Mouse (Mus musculus) embryo, embryonic 11.5 days (tissue): ENCODE data around the gene Plppr5.

Experiments
- DNase-seq: peaks from one replicate; pipeline ENCODE4 v3.0.0-alpha.2; 2012; ENCODE audit warnings: low read depth, low spot score

The Plppr5 gene

DNA sequence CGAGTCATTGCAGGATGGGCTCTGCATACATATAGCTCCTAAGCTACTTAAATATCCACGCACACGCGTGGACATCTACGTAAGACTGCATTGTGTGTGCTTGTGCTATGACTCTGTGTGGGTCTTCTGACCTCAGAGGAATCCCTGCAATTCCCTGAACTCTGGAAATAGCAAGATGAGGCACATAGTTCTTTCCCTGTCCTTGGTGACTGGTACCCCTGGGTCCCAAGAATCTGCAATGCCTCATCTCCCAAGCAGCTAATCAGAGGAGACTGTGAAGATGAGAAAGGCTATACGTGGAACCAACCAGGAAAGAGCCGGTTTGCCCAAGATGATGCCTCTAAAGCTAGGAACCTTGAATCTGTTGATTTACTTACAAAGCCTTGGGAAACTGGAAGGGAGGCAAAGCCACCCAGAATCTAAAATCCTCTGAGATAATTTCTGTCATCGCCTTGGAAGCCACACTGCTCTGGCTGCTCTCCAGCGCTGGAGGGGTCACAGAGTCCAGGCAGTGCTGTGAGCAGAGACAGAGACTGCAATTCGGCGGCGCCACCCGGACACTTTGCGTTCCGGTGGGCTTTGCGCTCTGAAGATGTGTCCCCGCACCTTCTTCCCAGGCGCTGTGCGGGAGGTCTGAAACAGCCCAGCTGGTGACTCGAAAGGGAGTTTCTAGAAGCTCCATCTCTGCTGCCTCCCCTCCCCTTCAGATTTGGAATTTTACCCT is at the start of gene Plppr5:
Plppr5 (plus strand) TSS at position 308 of the 724 bp plus-strand sequence.
- DNase-seq, result no peak

DNA sequence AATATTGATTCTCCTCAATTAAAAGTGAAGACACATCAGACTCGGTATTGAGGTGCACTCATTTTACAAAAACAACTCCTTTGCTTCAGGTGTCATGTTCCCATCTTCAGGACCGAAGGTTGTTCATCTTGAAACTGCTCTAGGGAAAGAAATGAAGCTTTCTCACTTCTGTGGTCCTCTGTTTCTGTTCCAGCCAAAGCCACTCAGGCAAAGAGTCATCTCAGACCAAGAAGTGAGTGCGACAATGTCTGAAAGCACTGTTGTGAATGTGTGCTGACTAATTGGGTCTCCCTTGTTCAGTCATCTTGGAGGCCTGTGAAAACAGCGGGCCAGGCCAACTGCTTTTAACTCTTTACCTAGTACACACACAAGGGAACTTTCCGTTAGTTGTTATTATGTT is 24.7 kb upstream of the Plppr5 start:
- DNase-seq, result no peak

DNA sequence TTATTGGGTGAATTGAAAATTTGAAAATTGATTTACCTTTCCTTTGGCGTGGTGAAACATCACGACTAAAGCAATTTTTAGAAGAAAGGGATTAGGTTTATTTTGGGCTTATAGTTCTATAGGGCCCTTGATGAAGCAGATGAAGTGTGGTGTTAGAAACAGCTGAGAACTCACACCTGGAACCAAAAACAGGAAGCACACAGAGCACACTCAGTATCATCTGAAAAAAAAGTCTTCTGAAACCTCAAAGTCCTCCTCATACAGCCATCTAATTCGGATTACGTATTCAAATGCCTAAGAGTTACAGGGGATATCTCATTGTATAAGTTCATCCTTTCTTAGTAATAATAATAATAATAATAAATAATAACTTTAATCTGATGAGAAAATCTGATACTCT is 24.1 kb upstream of the Plppr5 start:
- DNase-seq, result no peak

DNA sequence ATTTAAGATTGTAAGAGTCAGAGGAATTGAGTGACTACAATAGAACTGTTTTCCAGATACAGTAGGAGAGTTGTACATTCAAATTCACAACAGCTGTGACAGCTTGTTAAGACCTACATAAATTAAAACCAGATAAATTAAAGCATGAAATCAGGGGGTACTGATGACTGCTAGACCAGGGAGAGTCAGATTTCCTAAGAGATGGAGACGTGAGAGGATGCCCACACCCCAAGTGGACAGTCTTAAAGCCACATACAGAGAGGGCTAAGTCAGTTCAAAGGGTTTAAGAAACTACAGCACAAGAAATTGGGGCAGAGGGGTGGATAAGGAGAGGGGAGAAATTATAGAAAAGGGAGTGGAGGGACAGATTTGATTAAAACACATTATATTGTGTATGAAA is 17.7 kb upstream of the Plppr5 start:
- no peak for DNase-seq

DNA sequence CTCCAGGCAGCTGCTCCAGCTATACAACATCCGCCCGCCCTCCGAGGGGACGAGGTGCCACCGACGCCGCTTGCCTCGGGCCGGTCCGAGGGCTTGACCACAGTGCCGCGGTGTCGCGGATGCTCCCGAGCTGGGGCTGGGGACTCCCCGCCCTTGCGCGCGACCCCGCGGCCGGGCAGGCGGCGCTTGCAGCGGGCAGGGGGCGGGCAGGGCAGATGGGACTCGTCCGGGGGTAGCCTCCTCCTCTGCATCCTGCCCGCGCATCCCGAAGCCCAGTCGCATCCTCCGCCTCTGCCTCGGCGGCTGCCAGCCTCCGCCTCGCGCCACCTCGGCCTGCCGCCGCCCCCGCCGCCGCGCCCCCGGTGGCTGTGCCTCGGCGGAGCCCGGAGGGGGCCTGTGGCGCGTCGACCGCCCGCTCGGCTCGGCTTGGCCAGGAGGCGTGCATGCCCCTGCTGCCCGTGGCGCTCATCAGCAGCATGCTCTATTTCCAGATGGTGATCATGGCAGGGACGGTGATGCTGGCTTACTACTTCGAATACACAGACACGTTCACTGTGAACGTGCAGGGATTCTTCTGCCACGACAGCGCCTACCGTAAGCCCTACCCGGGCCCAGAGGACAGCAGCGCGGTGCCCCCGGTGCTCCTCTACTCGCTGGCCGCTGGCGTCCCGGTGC is 754 bp downstream of the Plppr5 start:
- DNase-seq, result no peak

DNA sequence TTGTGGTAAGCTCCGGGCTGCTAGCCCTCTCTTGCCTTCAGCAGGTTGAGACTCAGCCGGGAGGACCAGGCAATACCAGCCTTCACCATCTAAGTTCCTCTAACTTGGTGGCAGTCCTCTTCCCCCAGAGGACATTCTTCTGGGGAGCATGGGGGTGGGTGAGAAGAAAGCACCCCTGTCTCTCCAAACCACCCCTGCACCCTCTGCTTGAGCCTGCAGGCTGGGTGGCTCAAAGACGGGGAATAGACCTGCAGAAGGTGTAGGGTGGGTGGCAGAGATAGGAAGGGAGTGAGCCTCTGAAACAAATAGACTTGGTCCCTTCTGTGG is 1.3 kb downstream of the Plppr5 start:
- DNase-seq, result no peak

DNA sequence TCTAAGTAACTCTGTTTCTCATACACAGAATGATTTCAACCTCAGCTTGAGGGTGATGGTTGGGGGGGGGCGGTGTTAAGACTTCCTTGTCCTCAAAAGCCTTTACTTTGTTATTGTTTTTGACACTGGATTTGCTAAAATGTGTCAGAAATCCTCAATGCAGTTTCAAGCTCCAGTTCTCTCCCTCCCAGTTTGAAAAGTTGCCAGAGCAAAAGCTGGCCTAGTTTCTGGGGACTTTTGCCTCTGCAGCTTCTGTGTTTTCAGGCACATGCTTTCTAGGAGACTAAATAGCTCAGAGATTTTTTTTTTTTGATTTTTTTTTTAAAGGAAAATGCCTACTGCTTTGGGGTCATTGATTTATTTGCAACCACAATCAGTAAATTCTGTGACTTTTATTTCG is 2.7 kb downstream of the Plppr5 start:
- DNase-seq, result no peak

DNA sequence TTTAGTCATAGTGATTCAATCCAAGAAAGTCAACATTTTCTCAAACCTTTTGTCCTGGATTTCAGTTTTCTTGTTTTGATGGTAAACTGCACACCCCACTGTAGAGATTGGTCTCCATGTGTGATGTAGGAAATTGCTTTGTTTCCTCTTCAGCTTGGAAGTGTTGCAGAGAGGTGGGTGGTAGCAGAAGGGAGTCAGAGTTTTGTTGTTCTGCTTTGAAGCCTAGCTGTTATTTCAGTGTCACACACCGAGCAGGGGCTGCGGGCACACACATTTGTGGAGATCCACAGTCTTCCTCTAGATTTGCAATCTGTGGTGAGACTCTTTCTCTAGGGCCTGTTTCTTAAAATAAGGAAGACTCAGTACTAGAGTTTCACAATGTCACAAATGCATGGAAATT is 8.0 kb downstream of the Plppr5 start:
- no peak for DNase-seq

DNA sequence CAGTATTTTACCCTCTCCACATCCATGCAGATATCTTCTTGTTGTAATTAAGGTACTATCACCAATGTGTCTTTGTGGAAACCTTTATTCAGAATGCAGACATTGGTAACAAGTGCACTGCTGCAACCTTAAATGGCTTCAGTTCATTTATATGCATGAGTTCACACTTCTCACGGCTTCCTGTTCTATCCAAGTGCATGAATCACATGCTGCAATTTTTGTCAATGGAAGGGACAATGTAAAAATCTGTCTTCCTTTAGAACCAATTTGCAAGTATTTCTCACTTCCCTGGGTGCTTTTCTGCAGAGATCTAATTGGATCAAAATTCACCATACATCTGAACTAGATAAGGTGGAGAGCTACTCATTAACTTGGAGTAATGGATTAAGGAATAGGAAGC is 27.8 kb downstream of the Plppr5 start:
- no peak for DNase-seq

DNA sequence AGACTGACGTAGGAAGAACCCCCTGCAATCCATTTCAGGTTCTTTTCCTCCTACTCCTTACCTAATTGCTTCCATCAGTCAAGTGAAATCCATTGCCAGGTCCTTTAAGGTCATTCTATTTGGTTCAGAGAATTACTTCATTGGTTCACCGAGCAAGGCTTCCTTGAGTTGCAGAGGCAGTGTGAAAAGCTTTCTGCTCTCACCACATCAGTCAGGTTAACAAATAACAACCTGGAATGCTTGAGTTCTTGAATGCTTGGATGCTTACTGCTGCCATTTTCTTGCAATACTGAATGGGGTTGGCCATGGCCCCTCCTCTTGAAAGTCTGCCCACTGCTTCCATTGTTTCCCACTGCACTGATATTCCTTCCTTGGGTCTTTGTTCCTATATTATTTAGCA is 28.8 kb downstream of the Plppr5 start:
- no peak for DNase-seq

DNA sequence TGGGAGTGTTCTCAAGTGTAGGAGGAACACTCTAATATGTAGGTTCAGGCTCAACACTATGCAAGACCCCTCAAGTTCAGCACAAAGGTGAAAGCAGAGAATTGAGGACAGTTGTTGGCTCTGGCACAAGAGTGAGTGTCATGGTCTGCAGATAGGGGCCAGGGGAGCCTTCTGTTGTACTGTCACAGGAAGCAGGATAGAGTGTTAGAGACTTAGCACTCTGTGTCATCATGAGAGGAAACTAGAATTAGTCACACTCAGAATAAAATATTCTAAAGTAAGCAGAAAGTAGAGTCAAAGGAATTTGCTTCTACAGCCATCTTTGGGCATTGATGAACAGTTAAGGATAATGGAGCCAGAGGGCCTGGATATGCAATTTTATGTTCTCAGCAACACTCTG is 31.7 kb downstream of the Plppr5 start:
- no peak for DNase-seq

DNA sequence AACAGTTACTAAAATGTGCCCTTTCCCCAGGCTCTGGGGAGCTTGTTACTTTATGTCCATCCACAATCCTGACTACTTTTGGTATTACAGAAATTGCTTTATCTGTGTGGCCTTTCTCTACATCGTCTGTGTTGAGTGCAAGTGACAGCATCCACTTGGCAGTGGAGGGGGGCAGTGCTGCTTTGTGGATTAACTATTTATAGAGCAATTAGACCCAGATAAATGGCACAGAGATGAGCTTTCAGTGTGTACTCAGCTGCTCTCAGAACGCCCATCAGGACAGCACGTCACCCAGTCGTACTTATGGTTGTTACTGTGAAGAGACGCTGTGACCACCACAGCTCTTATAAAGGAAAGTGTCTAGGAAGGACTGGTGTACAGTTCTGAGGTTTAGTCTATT is 36.8 kb downstream of the Plppr5 start:
- no peak for DNase-seq

DNA sequence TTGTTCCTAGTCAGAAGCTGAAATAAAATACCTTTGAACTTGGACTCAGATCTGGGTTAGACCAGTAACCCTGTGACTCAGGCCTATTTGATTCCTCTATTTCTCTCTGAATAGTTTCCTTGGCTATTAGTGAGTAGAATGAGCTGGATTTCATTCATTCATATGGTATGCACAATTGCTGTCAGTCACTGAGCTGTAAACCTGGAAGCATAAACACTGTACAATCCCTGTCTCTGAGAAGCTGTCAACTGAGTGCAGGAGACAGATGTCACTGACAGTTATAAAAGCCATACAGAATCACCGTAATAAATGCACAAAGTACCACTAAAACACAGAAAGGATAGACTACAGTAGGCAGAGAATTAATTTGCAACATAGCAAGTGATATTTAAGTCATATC is 40.2 kb downstream of the Plppr5 start:
- DNase-seq, result no peak

DNA sequence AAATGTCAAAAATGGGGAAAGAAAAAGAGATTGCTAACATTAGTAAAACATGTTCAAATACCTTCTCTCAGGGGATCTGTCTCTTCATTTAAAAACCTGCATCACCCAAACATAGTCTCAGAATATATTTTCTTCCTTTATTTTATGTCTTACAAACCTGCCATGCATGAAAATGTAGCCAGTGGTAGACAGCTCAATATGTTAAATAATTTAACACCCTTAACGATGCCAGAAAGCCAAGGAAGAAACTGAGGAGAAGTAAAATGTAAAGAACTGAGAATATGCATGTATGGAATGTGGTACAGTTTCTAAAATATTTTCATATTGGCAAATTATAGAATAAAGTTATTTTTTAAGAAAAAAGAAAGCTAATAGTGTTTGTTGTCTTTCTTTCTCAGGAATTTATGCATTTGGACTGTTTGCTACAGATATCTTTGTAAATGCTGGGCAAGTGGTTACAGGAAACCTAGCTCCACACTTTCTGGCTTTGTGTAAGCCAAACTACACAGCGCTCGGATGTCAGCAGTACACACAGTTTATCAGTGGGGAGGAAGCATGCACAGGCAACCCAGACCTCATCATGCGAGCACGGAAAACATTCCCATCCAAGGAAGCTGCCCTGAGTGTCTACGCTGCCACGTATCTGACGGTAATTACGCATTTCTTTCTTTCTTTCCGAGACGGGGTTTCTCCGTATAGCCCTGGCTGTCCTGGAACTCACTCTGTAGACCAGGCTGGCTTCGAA is 50.8 kb downstream of the Plppr5 start:
- DNase-seq, result no peak

DNA sequence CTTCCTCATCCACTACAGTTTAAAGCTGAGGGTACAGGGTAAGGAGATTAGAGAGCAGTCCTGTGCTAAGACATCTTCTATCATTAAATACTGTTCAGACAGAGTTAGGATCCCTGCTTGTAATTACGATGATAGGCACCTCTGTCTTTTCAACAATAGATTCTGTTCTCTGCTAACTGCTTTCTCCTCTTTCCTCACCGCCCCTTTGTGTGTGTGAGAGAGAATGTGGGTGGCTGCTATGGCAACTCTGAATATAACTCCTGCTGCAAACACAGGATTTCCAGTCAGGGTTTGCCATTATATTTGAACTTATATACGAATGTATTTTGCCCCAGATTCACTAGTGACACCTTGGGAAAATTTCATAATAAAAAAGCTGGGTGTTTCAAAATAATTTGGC is 54.2 kb downstream of the Plppr5 start:
- DNase-seq, result no peak

DNA sequence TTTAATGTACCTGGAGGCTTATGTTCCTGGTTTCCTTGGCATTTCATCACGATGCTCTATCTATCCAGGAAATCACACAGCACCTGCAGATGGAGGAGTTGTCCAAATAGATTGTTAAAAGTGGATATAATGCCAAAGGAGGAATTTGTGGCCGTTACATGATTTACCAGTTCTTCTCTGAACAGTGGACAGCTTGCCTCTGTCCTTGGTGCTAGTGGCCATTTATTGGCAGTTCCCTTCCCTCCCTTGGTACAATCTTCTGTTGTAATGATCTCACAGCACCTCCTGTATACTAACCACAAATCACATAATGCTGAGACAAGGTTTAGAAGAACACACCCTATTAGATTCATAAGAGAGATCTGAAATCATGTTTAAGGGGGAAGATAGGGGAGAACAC is 55.7 kb downstream of the Plppr5 start:
- DNase-seq, result peak; percentile 1

DNA sequence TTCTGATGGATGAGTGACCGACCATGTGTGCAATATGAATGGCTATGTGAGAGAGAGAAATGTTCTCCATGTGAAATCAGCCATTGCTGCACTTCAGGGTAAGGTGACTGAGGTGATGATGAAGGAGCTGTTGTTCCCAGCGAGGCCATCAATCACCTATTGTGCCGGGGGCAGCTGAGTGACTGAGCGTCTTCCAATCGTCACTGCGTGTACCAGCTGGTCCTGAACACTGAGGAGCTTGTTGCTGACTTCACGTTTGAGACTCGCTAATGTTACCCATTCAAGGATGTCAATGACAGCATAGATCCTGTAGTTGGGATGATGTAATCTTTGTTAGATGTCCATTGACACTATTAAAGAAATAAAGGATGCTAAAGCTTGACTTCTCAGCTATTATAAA is 74.0 kb downstream of the Plppr5 start:
- peak; percentile 2 for DNase-seq

DNA sequence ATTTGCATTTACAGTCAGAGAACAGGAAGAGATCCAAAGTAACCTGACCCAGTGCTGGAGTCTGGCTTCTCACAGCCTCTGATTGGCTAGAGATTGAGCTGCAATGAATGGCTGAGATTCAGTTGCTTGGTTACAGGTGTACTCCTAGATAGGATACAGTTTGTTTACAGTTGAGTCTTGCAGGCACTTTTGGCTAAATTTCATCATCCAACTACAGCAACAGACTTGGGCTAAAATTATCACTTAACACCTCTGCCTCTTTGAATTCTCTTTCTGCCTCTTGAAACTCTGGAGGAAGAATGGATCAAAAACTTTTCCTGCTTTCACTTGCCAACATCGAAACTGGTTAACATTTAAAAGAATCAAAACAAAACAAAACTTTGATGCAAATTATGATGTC is 89.7 kb downstream of the Plppr5 start:
- DNase-seq, result no peak

DNA sequence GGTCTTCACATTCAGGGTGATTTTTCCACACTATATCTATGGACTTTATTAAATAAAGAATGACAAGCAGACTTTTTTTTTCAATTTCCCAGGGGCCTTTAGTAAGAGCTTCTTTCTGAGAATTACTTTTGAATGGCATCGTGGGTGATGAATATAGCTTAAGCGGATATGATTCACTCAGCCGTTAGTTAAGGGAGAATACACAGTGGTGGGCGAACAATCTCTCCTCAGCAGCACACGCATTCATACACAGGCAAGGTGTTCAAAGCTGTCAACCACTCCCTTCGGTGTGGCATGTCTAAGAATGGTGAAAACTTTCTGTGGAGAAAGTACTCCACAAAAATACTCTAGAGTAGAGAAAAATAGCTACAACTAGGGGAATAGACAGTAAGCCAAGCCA is 104.6 kb downstream of the Plppr5 start:
- no peak for DNase-seq

DNA sequence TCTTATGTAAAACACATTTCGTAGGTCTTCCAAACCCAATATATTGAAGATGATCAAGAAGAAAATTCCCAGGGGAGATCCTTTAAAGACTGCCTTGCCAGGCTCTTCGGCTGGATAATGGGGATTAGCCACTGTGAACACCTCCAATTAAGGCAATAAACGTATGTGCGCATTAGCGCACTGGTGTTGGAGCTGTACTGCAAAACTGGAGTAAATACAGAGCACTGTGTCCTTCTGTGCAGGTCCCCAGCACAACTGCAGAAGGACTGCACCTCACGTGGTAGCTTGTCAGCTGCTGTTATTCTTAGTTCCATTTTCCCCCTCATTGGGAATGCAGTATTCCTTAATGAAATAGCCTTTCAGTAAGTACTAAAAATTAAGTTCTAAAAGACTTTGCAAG is 110.0 kb downstream of the Plppr5 start:
- DNase-seq, result no peak

DNA sequence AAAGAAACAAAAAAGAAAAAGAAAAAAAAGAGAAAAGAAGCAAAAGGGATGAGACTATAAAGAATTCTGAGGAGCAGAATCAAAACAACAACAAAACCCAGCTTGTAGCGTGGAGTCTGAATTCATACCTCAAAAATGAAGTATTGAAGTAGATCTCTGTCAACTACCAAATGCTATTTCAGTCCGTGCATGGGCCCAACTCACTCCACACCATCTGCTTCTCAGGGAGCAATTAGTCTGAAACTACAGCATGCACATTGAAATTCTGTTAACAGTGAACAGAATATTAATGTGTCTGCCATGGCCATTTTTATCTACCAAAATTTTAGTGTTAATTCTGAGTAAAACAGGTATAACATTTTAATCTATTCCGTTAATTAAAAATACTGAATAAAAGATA is 111.4 kb downstream of the Plppr5 start:
- DNase-seq, result no peak

DNA sequence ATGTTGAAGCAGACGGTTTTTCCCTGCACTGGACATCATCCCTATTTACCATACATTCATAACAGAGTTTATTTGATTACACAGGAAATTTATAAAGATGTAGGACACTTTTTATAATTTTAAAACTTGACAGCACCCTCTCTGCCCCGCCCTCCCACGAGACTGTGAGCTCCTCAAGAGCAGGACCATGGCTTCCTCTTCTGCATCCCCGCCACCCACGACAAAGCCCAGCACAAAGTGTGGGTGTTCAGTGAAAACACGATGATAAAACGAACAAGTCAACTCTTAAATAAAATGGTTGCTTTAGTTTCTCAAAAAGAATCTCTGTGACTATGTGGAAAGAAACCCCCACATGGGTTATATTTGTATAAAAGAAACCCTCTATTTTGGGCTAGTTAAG is 112.0 kb downstream of the Plppr5 start:
- DNase-seq, result no peak

DNA sequence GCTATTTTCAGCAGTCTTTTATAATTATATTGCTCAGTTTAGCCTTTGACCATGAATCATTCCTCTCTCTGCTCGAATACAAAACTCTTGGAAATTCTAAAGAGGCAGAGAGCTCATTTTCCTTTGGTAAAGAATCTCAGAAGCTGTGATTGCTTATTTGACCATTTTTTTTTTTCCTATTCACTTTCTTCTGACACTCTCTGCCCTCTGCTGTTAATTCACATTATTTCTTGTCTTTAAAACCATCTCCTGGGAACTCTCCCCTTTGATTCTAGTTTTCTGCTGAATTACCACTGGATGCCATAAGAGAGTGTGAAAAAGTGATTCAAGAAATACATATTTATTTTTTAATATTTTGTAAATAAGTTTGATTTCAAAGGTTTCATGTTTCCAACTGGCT is 120.1 kb downstream of the Plppr5 start:
- DNase-seq, result no peak
